Mouse (Mus musculus): Measurements from ENCODE around the gene Mrfap1. TPM values are rescaled to one million over a fixed set of nuclear protein-coding genes. Genes with fewer than 3 reads are reported as not detected.

The Mrfap1 gene
- polyA plus RNA-seq, 1 experiment from 2014 or later, result 396 TPM

- Histone ChIP-seq H3K9me3 (ENCODE audit: low read length) (no peaks in the 10 kb centered on the region), H3K4me1 (ENCODE audit: insufficient read depth, low read length) (peaks cover 5% of the 10 kb centered on the region), H3K27ac (ENCODE audit: low read length) (no peak overlapping the region), H3K4me2 (replicated peaks; ENCODE audit: low read depth, low read length) (no peak overlapping the region), H3K4me3 (ENCODE audit: low read length) (no peak overlapping the region), H3K27me3 (ENCODE audit: insufficient read depth, low read length) (no peaks in the 10 kb centered on the region; the same call in 1 of the 2 replicates), H3K9ac (replicated peaks; ENCODE audit: low read length) (no peak overlapping the region), H3K36me3 (ENCODE audit: insufficient read depth, low read length) (no peaks in the 10 kb centered on the region)
- 81% methylated on average over 4 of the region's 4 CpGs for WGBS
- ATAC-seq (ENCODE audit: low FRiP score, low TSS enrichment), result no peak
Observed at GRCm38 (mm10) chr5:36829098-36829497, 32.5 kb upstream of the Mrfap1 start.

- Histone ChIP-seq H3K4me1 (ENCODE audit: insufficient read depth, low read length) (no peaks in the 10 kb centered on the region), H3K36me3 (ENCODE audit: insufficient read depth, low read length) (peaks cover 3% of the 10 kb centered on the region; the same call in 1 of the 2 replicates), H3K9ac (replicated peaks; ENCODE audit: low read length) (no peak overlapping the region), H3K9me3 (ENCODE audit: low read length) (no peaks in the 10 kb centered on the region), H3K4me2 (replicated peaks; ENCODE audit: low read depth, low read length) (no peak overlapping the region), H3K27ac (ENCODE audit: low read length) (no peak overlapping the region), H3K4me3 (ENCODE audit: low read length) (no peak overlapping the region), H3K27me3 (ENCODE audit: insufficient read depth, low read length) (no peaks in the 10 kb centered on the region)
- no peak for ATAC-seq (ENCODE audit: low FRiP score, low TSS enrichment)
- 62% methylated on average over 4 of the region's 4 CpGs for WGBS
Observed at GRCm38 (mm10) chr5:36822907-36823306, 26.3 kb upstream of the Mrfap1 start.

GRCm38 (mm10) chr5:36820142-36820541 lies 23.6 kb upstream of the Mrfap1 start:
- Histone ChIP-seq H3K9ac (replicated peaks; ENCODE audit: low read length) (no peak overlapping the region), H3K4me1 (ENCODE audit: insufficient read depth, low read length) (no peaks in the 10 kb centered on the region), H3K27ac (ENCODE audit: low read length) (no peak overlapping the region), H3K27me3 (ENCODE audit: insufficient read depth, low read length) (no peaks in the 10 kb centered on the region), H3K9me3 (ENCODE audit: low read length) (no peaks in the 10 kb centered on the region), H3K4me3 (ENCODE audit: low read length) (no peak overlapping the region), H3K36me3 (ENCODE audit: insufficient read depth, low read length) (peaks cover 3% of the 10 kb centered on the region; the same call in 1 of the 2 replicates), H3K4me2 (replicated peaks; ENCODE audit: low read depth, low read length) (no peak overlapping the region)
- WGBS, result 49% methylated on average over 6 of the region's 6 CpGs
- no peak for ATAC-seq (ENCODE audit: low FRiP score, low TSS enrichment)

- no peak overlapping the region for H3K4me2 ChIP-seq (replicated peaks; ENCODE audit: low read depth, low read length)
- H3K4me3 ChIP-seq (ENCODE audit: low read length), result no peak overlapping the region
- H3K36me3 ChIP-seq (ENCODE audit: insufficient read depth, low read length), result peaks cover 3% of the 10 kb centered on the region; the same call in 1 of the 2 replicates
- 90% methylated on average over 5 of the region's 5 CpGs for WGBS
- no peaks in the 10 kb centered on the region for H3K27me3 ChIP-seq (ENCODE audit: insufficient read depth, low read length)
- ATAC-seq (ENCODE audit: low FRiP score, low TSS enrichment), result no peak
- no peak overlapping the region for H3K9ac ChIP-seq (replicated peaks; ENCODE audit: low read length)
- no peaks in the 10 kb centered on the region for H3K4me1 ChIP-seq (ENCODE audit: insufficient read depth, low read length)
- H3K27ac ChIP-seq (ENCODE audit: low read length), result no peak overlapping the region
- no peaks in the 10 kb centered on the region for H3K9me3 ChIP-seq (ENCODE audit: low read length)
Observed at GRCm38 (mm10) chr5:36819742-36820141, 23.2 kb upstream of the Mrfap1 start.

- H3K9me3 ChIP-seq (ENCODE audit: low read length), result no peaks in the 10 kb centered on the region
- no peak overlapping the region for H3K4me2 ChIP-seq (replicated peaks; ENCODE audit: low read depth, low read length)
- no peak for ATAC-seq (ENCODE audit: low FRiP score, low TSS enrichment)
- H3K4me3 ChIP-seq (ENCODE audit: low read length), result no peak overlapping the region
- H3K4me1 ChIP-seq (ENCODE audit: insufficient read depth, low read length), result no peaks in the 10 kb centered on the region
- H3K9ac ChIP-seq (replicated peaks; ENCODE audit: low read length), result no peak overlapping the region
- no peak overlapping the region for H3K27ac ChIP-seq (ENCODE audit: low read length)
- no peaks in the 10 kb centered on the region for H3K36me3 ChIP-seq (ENCODE audit: insufficient read depth, low read length)
- no peaks in the 10 kb centered on the region for H3K27me3 ChIP-seq (ENCODE audit: insufficient read depth, low read length)
- 61% methylated on average over 3 of the region's 3 CpGs for WGBS
Observed at GRCm38 (mm10) chr5:36817738-36818137, 21.2 kb upstream of the Mrfap1 start.

- Histone ChIP-seq H3K36me3 (ENCODE audit: insufficient read depth, low read length) (no peaks in the 10 kb centered on the region), H3K9ac (replicated peaks; ENCODE audit: low read length) (no peak overlapping the region), H3K4me2 (replicated peaks; ENCODE audit: low read depth, low read length) (no peak overlapping the region), H3K9me3 (ENCODE audit: low read length) (no peaks in the 10 kb centered on the region), H3K27ac (ENCODE audit: low read length) (no peak overlapping the region), H3K27me3 (ENCODE audit: insufficient read depth, low read length) (no peaks in the 10 kb centered on the region), H3K4me3 (ENCODE audit: low read length) (no peak overlapping the region), H3K4me1 (ENCODE audit: insufficient read depth, low read length) (no peaks in the 10 kb centered on the region)
- ATAC-seq (ENCODE audit: low FRiP score, low TSS enrichment), result no peak
- WGBS, result 77% methylated on average over 6 of the region's 6 CpGs
Observed at GRCm38 (mm10) chr5:36814554-36814953, 18.0 kb upstream of the Mrfap1 start.

- Histone ChIP-seq H3K9me3 (ENCODE audit: low read length) (no peaks in the 10 kb centered on the region), H3K27ac (ENCODE audit: low read length) (no peak overlapping the region), H3K4me3 (ENCODE audit: low read length) (no peak overlapping the region), H3K27me3 (ENCODE audit: insufficient read depth, low read length) (no peaks in the 10 kb centered on the region), H3K36me3 (ENCODE audit: insufficient read depth, low read length) (no peaks in the 10 kb centered on the region), H3K9ac (replicated peaks; ENCODE audit: low read length) (no peak overlapping the region), H3K4me1 (ENCODE audit: insufficient read depth, low read length) (no peaks in the 10 kb centered on the region), H3K4me2 (replicated peaks; ENCODE audit: low read depth, low read length) (no peak overlapping the region)
- ATAC-seq (ENCODE audit: low FRiP score, low TSS enrichment), result no peak
- WGBS, result 28% methylated on average over 3 of the region's 3 CpGs
Observed at GRCm38 (mm10) chr5:36811413-36811812, 14.8 kb upstream of the Mrfap1 start.

GRCm38 (mm10) chr5:36810634-36811033 lies 14.1 kb upstream of the Mrfap1 start:
- H3K4me1 ChIP-seq (ENCODE audit: insufficient read depth, low read length), result no peaks in the 10 kb centered on the region
- no peak for ATAC-seq (ENCODE audit: low FRiP score, low TSS enrichment)
- H3K9me3 ChIP-seq (ENCODE audit: low read length), result no peaks in the 10 kb centered on the region
- no peaks in the 10 kb centered on the region for H3K27me3 ChIP-seq (ENCODE audit: insufficient read depth, low read length)
- no peak overlapping the region for H3K4me2 ChIP-seq (replicated peaks; ENCODE audit: low read depth, low read length)
- H3K9ac ChIP-seq (replicated peaks; ENCODE audit: low read length), result no peak overlapping the region
- WGBS, result 90% methylated on average over 3 of the region's 3 CpGs
- no peaks in the 10 kb centered on the region for H3K36me3 ChIP-seq (ENCODE audit: insufficient read depth, low read length)
- no peak overlapping the region for H3K27ac ChIP-seq (ENCODE audit: low read length)
- no peak overlapping the region for H3K4me3 ChIP-seq (ENCODE audit: low read length)

- no peaks in the 10 kb centered on the region for H3K27me3 ChIP-seq (ENCODE audit: insufficient read depth, low read length)
- no peak overlapping the region for H3K4me2 ChIP-seq (replicated peaks; ENCODE audit: low read depth, low read length)
- H3K4me1 ChIP-seq (ENCODE audit: insufficient read depth, low read length), result no peaks in the 10 kb centered on the region
- no peaks in the 10 kb centered on the region for H3K36me3 ChIP-seq (ENCODE audit: insufficient read depth, low read length)
- H3K27ac ChIP-seq (ENCODE audit: low read length), result no peak overlapping the region
- no peak overlapping the region for H3K9ac ChIP-seq (replicated peaks; ENCODE audit: low read length)
- H3K9me3 ChIP-seq (ENCODE audit: low read length), result no peaks in the 10 kb centered on the region
- H3K4me3 ChIP-seq (ENCODE audit: low read length), result no peak overlapping the region
- ATAC-seq (ENCODE audit: low FRiP score, low TSS enrichment), result no peak
- WGBS, result 88% methylated on average over 7 of the region's 7 CpGs
Observed at GRCm38 (mm10) chr5:36809123-36809522, 12.6 kb upstream of the Mrfap1 start.

GRCm38 (mm10) chr5:36807106-36807505 lies 10.5 kb upstream of the Mrfap1 start:
- Histone ChIP-seq H3K27ac (ENCODE audit: low read length) (no peak overlapping the region), H3K36me3 (ENCODE audit: insufficient read depth, low read length) (no peaks in the 10 kb centered on the region), H3K9ac (replicated peaks; ENCODE audit: low read length) (no peak overlapping the region), H3K4me1 (ENCODE audit: insufficient read depth, low read length) (no peaks in the 10 kb centered on the region), H3K27me3 (ENCODE audit: insufficient read depth, low read length) (no peaks in the 10 kb centered on the region), H3K4me3 (ENCODE audit: low read length) (no peak overlapping the region), H3K4me2 (replicated peaks; ENCODE audit: low read depth, low read length) (no peak overlapping the region), H3K9me3 (ENCODE audit: low read length) (no peaks in the 10 kb centered on the region)
- no peak for ATAC-seq (ENCODE audit: low FRiP score, low TSS enrichment)
- 24% methylated on average over 5 of the region's 5 CpGs for WGBS

All from kidney, embryonic 16.5 days (tissue).